Mouse (Mus musculus): ENCODE results near the gene Sox5. TPM values are rescaled to one million over a fixed set of nuclear protein-coding genes. Genes with fewer than 3 reads are reported as not detected.

The Sox5 gene
- polyA plus RNA-seq, 1 experiment = 0.81 TPM

DNA sequence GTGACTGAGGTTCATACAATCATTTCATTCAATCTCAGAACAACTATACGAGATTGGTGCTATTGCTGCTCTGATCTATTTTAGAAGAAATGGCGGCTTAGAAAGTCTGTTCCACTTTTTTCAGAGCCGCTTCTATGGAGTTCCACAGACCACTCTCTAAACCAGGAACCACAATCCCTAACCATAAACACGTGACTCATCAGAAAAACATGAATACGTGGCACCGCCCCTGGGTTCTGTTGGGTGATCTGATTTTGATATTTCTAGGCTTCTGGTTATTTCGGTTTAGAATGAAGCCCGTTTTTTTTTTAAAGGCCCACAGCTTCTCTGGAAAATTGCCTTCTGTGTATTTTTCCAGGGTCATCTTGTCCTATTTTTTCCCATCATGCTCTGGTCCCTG is 720.0 kb downstream of the Sox5 start:
- Histone ChIP-seq H3K36me3 (ENCODE audit: control insufficient read depth, insufficient read depth, low read length) (no peaks in the 10 kb centered on the region), H3K4me3 (ENCODE audit: control insufficient read depth, insufficient read depth, low read length) (no peak overlapping the region), H3K27me3 (ENCODE audit: control insufficient read depth, insufficient read depth, low read length) (no peaks in the 10 kb centered on the region), H3K4me1 (replicated peaks; ENCODE audit: control insufficient read depth, insufficient read depth, low read length) (no peaks in the 10 kb centered on the region), H3K27ac (ENCODE audit: control insufficient read depth, insufficient read depth, low read length) (no peak overlapping the region)
- 83% methylated on average over 8 of the region's 8 CpGs for WGBS
- DNase-seq = no peak
- TF ChIP-seq CTCF (IDR thresholded peaks at IDR 0.05; ENCODE audit: borderline replicate concordance, control insufficient read depth, extremely low read depth, insufficient read depth, low read length, poor library complexity) (no peak), POLR2A (IDR thresholded peaks at IDR 0.05; ENCODE audit: control insufficient read depth, extremely low read depth, insufficient read depth, low read length, poor library complexity) (no peak)

DNA sequence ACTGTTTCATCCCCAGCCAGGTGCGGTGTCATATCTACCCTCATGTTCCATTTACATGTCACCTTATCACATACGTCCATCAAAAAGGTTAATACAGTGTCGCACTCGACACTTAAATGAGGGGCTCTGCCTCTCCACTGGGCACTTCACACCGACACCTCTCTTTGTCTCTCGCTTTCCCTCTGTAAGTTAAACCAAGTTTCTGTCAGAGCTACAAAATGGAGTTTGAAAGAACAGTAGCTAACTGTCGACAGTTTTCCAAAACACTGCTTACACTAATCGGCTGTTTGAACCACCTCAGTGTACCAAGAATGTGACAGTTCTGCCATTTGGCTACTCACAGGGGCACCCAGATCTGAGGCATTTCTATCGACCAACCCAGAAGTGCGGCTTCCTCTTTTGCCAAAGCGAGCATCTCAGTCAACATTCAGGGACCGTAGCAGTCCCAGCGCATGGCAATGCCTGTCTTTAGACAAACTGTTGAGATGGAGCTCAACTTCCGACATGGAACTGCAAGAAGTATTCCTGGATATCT is 724.6 kb downstream of the Sox5 start:
- no peaks in the 10 kb centered on the region for H3K36me3 ChIP-seq (ENCODE audit: control insufficient read depth, insufficient read depth, low read length)
- WGBS = 90% methylated on average over 14 of the region's 14 CpGs
- H3K4me1 ChIP-seq (replicated peaks; ENCODE audit: control insufficient read depth, insufficient read depth, low read length) = no peaks in the 10 kb centered on the region
- no peak overlapping the region for H3K27ac ChIP-seq (ENCODE audit: control insufficient read depth, insufficient read depth, low read length)
- DNase-seq = no peak
- TF ChIP-seq POLR2A (IDR thresholded peaks at IDR 0.05; ENCODE audit: control insufficient read depth, extremely low read depth, insufficient read depth, low read length, poor library complexity) (no peak), CTCF (IDR thresholded peaks at IDR 0.05; ENCODE audit: borderline replicate concordance, control insufficient read depth, extremely low read depth, insufficient read depth, low read length, poor library complexity) (no peak)
- H3K27me3 ChIP-seq (ENCODE audit: control insufficient read depth, insufficient read depth, low read length) = no peaks in the 10 kb centered on the region
- H3K4me3 ChIP-seq (ENCODE audit: control insufficient read depth, insufficient read depth, low read length) = no peak overlapping the region

DNA sequence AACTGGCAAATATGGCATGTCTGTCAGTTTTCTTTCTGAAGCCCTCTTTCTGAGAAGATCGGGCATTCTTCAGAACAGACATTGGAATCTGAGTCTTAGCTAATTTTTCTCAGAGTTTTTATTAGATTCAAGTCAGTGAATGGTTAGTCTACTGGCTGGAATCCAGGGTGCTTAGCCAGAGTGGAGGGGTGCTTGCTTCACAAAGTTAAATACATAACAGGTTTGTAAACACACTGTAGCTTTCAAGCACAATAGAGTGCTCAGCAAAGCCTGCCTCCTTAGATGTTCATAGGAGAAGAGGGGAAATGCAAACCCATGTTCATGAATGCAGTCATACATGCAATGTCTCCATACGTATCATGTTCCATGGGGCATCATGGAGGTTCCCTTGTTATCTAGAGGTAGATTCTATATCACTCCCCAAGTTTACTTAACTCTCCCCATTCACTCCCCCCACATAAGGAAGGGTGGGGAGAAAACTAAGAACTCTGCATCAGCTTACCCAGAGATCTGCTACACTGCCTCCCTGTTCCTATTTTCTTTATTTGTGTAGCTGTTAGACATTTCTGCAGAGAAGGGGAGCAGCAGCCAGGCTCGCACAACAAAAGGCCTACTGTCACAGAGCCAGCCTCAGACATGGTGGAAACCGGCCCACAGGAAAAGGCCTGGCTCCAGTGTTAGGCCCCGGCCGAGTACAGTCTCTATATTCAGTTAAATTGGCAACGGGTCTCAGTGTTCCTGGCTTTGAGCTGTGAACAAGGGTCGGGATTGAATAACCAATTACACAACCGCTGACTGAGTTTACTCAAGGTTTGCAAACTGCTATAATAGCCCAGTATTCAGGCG is 725.3 kb downstream of the Sox5 start:
- no peak for DNase-seq
- Histone ChIP-seq H3K27ac (ENCODE audit: control insufficient read depth, insufficient read depth, low read length) (no peak overlapping the region), H3K4me1 (replicated peaks; ENCODE audit: control insufficient read depth, insufficient read depth, low read length) (no peaks in the 10 kb centered on the region), H3K4me3 (ENCODE audit: control insufficient read depth, insufficient read depth, low read length) (no peak overlapping the region), H3K27me3 (ENCODE audit: control insufficient read depth, insufficient read depth, low read length) (no peaks in the 10 kb centered on the region), H3K36me3 (ENCODE audit: control insufficient read depth, insufficient read depth, low read length) (no peaks in the 10 kb centered on the region)
- TF ChIP-seq POLR2A (IDR thresholded peaks at IDR 0.05; ENCODE audit: control insufficient read depth, extremely low read depth, insufficient read depth, low read length, poor library complexity) (no peak), CTCF (IDR thresholded peaks at IDR 0.05; ENCODE audit: borderline replicate concordance, control insufficient read depth, extremely low read depth, insufficient read depth, low read length, poor library complexity) (no peak)
- WGBS = 93% methylated on average over 10 of the region's 10 CpGs

DNA sequence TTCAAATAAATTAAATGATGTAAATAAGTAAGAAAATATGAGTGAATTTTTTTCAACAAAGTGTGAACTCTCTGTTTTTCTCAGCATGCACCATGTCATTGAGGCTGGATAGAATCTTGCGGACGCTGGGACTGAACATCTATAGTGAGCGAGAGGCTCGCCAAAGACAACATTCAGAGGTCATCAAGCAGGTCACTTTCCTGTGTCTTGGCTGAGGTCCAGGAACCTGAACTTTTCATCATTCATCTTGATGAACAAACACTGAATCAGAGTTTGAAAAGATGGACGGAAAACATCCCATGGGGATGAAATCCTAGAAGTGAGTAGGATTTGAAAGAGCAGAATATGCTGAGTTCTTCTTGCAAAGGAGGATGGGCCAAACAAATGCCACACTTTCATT is 729.3 kb downstream of the Sox5 start:
- DNase-seq = no peak
- TF ChIP-seq POLR2A (IDR thresholded peaks at IDR 0.05; ENCODE audit: control insufficient read depth, extremely low read depth, insufficient read depth, low read length, poor library complexity) = no peak
- TF ChIP-seq CTCF (IDR thresholded peaks at IDR 0.05; ENCODE audit: borderline replicate concordance, control insufficient read depth, extremely low read depth, insufficient read depth, low read length, poor library complexity) = no peak
- no peak overlapping the region for H3K27ac ChIP-seq (ENCODE audit: control insufficient read depth, insufficient read depth, low read length)
- no peak overlapping the region for H3K4me3 ChIP-seq (ENCODE audit: control insufficient read depth, insufficient read depth, low read length)
- no peaks in the 10 kb centered on the region for H3K36me3 ChIP-seq (ENCODE audit: control insufficient read depth, insufficient read depth, low read length)
- no peaks in the 10 kb centered on the region for H3K27me3 ChIP-seq (ENCODE audit: control insufficient read depth, insufficient read depth, low read length)
- no peaks in the 10 kb centered on the region for H3K4me1 ChIP-seq (replicated peaks; ENCODE audit: control insufficient read depth, insufficient read depth, low read length)
- WGBS = 94% methylated on average over 5 of the region's 5 CpGs

DNA sequence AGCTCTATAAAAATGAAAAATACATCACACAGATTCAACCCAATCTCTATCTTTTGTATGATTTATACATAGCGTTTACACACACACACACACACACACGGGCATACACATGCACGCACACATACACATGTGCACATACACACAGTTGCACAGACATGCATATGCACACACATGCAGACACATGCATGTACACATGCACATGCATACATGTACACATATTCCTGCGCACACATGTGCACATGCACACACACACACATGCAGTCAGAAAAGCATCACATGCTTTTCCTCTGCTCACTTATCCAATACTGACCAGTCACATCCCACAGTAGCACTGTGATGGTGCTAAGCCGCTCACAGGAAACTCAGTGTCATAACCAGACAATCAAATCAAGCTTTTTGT is 730.5 kb downstream of the Sox5 start:
- DNase-seq = no peak
- Histone ChIP-seq H3K4me1 (replicated peaks; ENCODE audit: control insufficient read depth, insufficient read depth, low read length) (no peaks in the 10 kb centered on the region), H3K27me3 (ENCODE audit: control insufficient read depth, insufficient read depth, low read length) (no peaks in the 10 kb centered on the region), H3K36me3 (ENCODE audit: control insufficient read depth, insufficient read depth, low read length) (no peaks in the 10 kb centered on the region), H3K4me3 (ENCODE audit: control insufficient read depth, insufficient read depth, low read length) (no peak overlapping the region), H3K27ac (ENCODE audit: control insufficient read depth, insufficient read depth, low read length) (no peak overlapping the region)
- no peak for TF ChIP-seq POLR2A (IDR thresholded peaks at IDR 0.05; ENCODE audit: control insufficient read depth, extremely low read depth, insufficient read depth, low read length, poor library complexity)
- TF ChIP-seq CTCF (IDR thresholded peaks at IDR 0.05; ENCODE audit: borderline replicate concordance, control insufficient read depth, extremely low read depth, insufficient read depth, low read length, poor library complexity) = no peak
- WGBS = 98% methylated on average over 5 of the region's 5 CpGs

DNA sequence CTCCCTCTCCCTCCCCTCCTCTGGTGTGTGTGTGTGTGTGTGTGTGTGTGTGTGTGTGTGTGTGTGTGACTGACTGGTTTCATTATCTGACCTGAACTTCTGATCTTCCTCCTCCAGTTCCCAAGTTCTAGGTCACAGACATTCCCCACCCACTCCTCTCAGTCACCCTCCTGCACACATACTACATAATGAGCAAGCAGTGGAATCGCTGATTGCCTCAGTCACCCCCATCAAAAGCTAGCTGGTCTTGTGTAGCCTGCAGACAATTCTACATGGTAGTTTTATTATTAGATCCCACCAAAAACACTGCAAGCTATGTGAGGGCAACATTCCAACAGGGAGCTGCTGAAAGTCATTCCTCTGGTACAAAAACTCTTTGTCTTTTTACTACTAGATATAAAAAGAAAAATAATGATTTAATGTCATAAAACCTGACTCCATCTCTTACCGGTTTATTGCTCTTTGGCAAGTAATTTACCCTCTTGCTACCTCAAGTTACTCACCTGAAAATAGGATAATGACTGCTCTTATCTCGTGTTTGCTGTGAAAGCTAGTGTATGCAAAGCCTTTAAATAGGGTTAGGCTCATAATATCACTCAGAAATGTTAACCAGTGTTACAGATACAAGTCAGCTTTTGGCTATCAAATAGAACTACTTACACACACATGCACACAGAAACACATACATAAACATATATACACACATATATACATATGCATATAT is 733.4 kb downstream of the Sox5 start:
- 94% methylated on average over 3 of the region's 3 CpGs for WGBS
- TF ChIP-seq CTCF (IDR thresholded peaks at IDR 0.05; ENCODE audit: borderline replicate concordance, control insufficient read depth, extremely low read depth, insufficient read depth, low read length, poor library complexity) (no peak), POLR2A (IDR thresholded peaks at IDR 0.05; ENCODE audit: control insufficient read depth, extremely low read depth, insufficient read depth, low read length, poor library complexity) (no peak)

More for the DNA sequence above, 733.4 kb downstream of the Sox5 start:
- Histone ChIP-seq H3K4me3 (ENCODE audit: control insufficient read depth, insufficient read depth, low read length) (no peak overlapping the region), H3K36me3 (ENCODE audit: control insufficient read depth, insufficient read depth, low read length) (no peaks in the 10 kb centered on the region), H3K27ac (ENCODE audit: control insufficient read depth, insufficient read depth, low read length) (no peak overlapping the region), H3K27me3 (ENCODE audit: control insufficient read depth, insufficient read depth, low read length) (no peaks in the 10 kb centered on the region), H3K4me1 (replicated peaks; ENCODE audit: control insufficient read depth, insufficient read depth, low read length) (no peaks in the 10 kb centered on the region)
- DNase-seq = no peak
